Mouse (Mus musculus) erythroblast, embryonic 14.5 days (primary cell): Measurements from ENCODE around the gene Bbx.

Source experiments
- GATA1 ChIP-seq: IDR thresholded peaks from 2 replicates; pipeline ENCODE4 v1.6.1; 2012; ENCODE audit warnings: low read length, inconsistent platforms, mixed read lengths
- TAL1 ChIP-seq: IDR thresholded peaks from 3 replicates; pipeline ENCODE4 v1.6.1; 2012; ENCODE audit warnings: low read length, inconsistent platforms, mixed read lengths

- TF ChIP-seq TAL1 (no peak), GATA1 (no peak)
These were observed 220.5 kb downstream of the Bbx start for GRCm38 (mm10) chr16:50211727-50212126.
